Mouse (Mus musculus): ENCODE measurements at regions not wholly inside any gene's neighbourhood (a gene's known extent, or its start where the extent isn't known, plus 50 kb on each side); places are given as distances from the start of the nearest gene placed in this dataset.

DNA sequence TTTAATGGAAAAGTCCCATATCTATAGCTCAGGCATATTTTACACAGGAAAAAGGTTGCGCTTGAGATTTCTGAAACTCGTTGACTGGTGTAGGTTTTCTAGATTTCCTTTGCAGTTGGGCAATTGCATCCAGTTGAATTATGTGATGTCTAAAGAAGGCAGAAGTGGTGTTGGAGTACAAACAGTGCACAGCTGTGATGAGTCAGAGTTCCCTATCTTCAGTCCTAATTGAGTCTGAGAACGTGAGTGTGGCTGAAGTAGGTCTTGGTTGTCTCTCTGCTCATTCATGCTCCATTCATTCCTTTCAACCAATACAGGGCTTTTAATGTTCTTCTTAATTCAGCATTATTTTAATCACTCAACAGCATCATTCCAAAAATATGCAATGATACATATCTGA lies 142.9 kb upstream of the Dpyd start:
- DNase-seq (ENCODE audit: low spot score in 2 of 2) = no peak

- DNase-seq (ENCODE audit: low spot score in 2 of 2) = no peak
Observed at GRCm38 (mm10) chr3:118421701-118422100, 140.2 kb upstream of the Dpyd start.

DNA sequence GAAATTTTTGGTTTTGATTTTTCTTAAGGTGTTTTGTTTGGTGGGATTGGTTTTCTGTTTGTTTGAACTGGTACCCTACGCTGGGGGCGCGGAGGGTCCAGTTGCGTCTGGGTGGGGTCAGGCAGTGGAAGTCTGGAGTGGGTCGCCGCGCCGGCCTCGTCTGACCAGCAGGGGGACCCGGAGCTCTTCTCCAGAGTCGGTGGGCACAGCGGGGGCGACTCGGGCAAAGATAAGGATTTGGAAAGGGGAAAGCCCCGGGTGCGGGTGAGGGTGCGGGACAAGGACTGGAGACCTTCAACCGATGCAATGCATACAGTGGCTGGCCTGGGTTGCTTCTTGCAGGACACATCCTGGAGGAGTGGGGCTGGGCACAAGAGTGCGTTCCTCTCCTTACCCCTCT lies 136.2 kb upstream of the Dpyd start:
- peak; percentile 41 to 42 for DNase-seq (ENCODE audit: low spot score in 2 of 2)

- peak; percentile 71 to 81 for DNase-seq (ENCODE audit: low spot score in 2 of 2)
Observed at GRCm38 (mm10) chr3:118428523-118428922, 133.4 kb upstream of the Dpyd start.

- DNase-seq (ENCODE audit: low spot score in 2 of 2) = peak; percentile 63 to 71
Observed at GRCm38 (mm10) chr3:118429825-118430630, 131.9 kb upstream of the Dpyd start.

DNA sequence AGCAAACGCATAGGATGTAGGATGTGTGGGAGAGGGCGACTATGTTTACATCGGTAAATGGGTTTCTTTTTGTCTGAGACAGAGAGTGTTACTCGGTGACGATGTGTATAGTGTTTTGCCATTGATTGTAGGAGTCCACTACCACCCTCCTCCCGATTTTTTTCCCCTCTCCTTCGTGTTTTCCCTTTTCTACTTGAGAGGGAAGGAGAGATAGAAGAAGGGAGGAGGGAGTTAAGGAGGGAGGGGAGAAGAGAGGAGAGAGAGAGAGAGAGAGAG lies 131.4 kb upstream of the Dpyd start:
- DNase-seq (ENCODE audit: low spot score in 2 of 2) = no peak

DNA sequence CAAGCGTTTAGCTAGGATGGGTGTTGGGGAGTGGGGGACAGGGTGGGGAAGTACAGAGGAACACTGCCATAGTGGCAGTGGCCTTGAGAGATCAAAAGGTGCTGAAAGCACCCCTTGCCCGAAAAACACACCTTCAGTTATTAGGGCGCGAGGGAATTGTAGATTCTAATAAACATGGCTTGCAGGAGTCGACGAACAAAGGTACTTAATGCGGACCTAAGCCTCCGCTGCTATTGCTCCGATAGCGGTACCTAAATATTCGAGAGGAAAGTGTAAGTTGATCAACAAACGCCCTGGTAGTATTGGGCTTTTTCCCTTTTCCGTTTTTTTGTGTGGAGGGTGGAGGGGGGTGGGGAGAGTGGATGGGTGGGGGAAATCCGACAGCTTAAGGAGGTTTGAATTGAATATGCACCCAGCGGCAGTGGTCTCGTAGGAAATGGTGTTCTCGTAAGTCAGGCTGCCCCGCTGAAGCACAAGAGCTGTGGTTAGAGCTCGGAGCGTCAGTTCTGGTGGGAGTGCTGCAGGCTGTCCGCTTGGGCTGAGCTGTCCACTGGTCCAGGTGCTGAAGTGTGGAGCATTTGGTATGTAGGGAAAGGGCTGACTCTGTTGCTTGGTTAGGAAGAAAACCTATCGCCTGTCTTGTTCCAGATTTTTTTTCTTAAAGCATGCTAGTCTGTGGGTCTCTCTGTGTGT lies 130.8 kb upstream of the Dpyd start:
- peak; percentile 47 to 65 for DNase-seq (ENCODE audit: low spot score in 2 of 2)

- peak; percentile 39 to 53 for DNase-seq (ENCODE audit: low spot score in 2 of 2)
Observed at GRCm38 (mm10) chr3:118433441-118434021, 128.4 kb upstream of the Dpyd start.

DNA sequence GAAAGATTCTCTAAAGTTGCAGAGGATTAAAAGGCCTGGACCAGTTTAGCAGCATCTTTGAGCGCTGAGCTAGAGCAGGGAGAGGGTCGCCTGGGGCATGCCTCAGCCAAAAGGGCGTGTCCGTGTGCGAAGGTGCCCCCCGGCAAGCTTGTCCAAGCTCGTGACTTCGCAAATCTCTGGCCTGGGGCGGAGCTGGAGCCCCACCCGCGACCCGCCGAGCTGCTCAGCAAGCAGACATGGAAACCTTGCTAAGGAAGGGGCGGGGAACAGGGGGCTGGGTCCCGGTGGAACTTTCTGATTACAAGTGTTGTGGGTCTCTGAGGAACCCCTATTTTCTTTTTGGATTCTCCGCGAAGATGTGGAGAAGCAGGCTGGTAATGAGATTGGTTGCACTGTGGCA lies 127.6 kb upstream of the Dpyd start:
- peak; percentile 14 to 36 for DNase-seq (ENCODE audit: low spot score in 2 of 2)

DNA sequence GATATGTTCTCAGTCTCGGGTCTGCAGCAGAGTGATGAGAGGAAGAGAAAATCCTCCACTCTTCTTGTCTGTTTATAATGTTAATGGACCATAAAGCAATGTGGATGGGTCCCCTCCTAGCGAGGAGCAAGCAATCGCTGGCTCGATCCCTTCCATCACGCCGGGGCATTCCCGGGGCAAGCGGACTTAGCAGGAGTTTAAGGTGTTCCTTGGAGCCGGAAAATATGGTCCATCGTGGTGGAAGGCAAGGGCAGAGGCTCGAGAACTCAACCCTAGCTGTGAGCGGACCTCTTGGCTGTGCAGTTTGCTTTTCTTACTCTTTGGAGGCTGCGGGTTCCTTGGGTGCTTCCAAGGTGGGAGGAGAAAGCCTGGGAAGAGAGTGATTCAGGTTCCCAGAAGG lies 127.1 kb upstream of the Dpyd start:
- no peak for DNase-seq (ENCODE audit: low spot score in 2 of 2)

GRCm38 (mm10) chr3:118435248-118435647 lies 126.7 kb upstream of the Dpyd start:
- peak in 1 of 2 experiments; percentile 17 for DNase-seq (ENCODE audit: low spot score in 2 of 2)

DNA sequence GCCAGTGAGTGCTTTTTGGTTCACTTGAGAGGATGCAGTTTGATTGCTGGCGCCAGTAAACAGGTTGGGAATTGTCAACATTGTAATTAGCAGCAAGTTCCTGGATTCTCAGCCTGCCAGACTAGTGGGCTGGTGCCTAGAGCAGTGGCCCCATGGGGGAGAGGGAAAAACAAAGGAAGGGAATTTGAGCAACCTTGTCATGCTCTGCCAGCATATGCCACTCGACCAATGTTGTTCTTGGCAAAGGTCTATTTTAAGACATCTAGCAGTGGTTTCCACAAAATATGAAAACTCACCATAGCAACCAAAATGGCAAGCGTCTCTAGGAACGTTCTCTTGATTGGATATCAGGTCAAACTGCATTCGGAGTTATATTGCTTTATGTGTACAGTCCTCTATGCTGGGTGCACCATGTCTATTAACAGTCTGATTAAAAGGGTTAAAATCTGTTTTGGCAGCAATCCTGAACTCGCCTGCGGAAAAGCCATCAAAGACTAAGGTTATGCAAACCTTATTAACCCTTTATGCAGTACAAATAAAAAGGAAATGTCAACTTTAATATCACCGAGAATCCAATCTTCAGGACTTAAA lies 118.1 kb upstream of the Dpyd start:
- no peak for DNase-seq (ENCODE audit: low spot score in 2 of 2)

DNA sequence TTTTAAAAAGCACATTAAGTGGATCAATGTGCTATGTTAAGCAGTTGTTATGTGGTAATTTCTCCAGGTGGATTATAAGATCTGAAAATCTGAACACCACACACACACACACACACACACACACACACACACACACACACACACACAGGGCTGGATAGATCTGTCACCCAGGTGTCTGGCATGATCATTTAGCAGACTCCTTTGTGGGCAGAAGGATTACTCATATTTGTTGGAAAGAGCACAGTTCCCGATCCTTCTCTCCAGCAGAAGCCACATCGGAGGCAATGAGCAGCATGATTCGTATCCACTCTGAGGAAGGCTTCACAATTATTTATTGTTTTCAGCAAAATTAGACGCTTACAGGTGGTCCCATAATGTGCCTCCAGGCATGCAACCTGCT lies 116.6 kb upstream of the Dpyd start:
- DNase-seq (ENCODE audit: low spot score in 2 of 2) = no peak

- DNase-seq (ENCODE audit: low spot score in 2 of 2) = peak in 1 of 2 experiments; percentile 44
Observed at GRCm38 (mm10) chr3:118459636-118460035, 102.3 kb upstream of the Dpyd start.

DNA sequence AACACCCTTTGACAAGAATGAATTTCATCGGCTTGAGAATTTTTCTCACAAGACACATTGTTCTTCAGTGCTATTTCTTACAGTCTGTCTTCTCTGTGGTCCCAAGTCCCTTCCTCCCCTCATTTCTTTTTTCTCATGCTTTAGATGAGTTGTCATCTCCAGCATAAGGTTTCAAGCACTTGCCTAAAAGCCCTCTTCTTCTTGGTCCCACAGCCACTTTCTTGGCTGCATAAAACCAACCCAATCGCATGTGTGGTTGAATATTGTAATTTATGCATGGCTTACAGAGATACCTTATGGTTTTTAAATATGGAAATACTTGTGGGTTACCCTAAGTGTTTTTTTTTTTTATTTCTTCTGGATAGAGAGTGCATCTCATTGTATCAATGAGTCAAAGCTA lies 96.3 kb upstream of the Dpyd start:
- DNase-seq (ENCODE audit: low spot score in 2 of 2) = no peak

- DNase-seq (ENCODE audit: low spot score in 2 of 2) = no peak
Observed at GRCm38 (mm10) chr3:118472215-118472799, 89.6 kb upstream of the Dpyd start.

DNA sequence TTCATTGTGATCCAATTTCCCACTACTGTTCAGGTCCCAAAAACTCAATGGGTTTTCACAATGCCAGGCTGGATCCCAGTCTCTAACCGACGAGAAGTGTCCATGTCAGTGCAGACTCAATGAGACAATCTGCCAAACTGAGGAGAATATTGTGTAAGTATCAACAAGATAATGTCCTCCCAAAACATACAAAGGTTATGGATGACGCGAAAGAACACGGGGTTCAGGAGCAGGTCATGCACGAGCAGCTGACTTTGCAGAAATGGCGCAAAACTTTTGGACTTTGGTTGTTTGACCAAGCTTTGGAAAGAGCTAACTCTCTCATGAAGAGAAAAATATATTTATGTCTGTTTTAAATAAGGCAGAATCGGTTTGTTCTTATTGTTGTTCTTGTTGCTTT lies 83.9 kb upstream of the Dpyd start:
- DNase-seq (ENCODE audit: low spot score in 2 of 2) = no peak

DNA sequence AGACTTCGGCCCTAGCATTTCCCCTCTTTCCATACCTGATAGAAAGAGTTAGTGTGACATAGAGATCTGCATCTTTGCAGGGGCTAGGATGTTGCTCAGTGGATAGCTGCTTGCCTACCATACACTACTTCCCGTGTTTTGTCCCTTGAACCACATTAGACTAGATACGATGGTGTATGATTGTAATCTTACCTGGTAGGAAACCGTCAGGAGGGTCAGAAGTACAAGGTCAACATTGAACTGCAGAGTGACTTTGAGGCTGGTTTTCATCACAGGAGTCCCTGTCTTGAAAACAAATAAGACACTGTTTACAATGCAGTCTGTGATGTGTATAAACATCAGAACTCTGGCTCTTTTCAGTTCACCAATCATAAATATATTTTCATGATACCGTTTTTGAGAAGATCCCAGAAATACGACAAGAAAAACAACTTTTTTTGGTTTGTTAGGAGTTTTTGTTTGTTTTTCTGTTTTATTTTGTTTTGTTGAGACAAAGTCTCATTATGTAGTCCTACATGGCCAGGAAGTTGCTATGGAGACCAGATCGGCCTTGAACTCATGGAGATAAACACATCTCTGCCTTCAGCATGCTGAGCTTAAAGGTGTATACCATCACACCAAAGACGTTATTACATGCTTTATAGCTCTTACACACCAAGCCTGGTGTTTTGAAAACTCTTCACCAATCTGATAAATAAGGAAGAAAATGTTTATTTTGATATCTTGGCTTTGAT lies 81.2 kb upstream of the Dpyd start:
- DNase-seq (ENCODE audit: low spot score in 2 of 2) = no peak

- DNase-seq (ENCODE audit: low spot score in 2 of 2) = no peak
Observed at GRCm38 (mm10) chr3:118485966-118486365, 76.0 kb upstream of the Dpyd start.

GRCm38 (mm10) chr3:118487408-118487807 lies 74.5 kb upstream of the Dpyd start:
- DNase-seq (ENCODE audit: low spot score in 2 of 2) = no peak

DNA sequence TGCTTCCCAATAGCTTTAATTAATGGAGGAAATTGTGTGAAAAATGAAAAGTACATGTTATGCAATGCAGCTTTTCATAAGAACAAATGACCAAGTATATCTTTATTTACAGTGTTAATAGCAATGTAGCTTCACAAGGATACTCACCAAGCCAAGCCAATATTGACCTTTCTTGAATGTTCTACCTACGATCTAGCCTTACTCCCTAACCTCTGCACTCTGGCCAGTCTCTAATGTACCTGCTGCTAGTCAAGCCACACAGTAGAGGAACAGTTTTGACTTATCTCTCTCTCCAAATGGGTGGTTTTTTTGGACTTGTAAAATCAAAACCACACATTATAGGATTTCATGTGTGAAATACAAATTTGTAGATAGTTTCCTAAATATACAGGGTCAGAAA lies 70.8 kb upstream of the Dpyd start:
- no peak for DNase-seq (ENCODE audit: low spot score in 2 of 2)

Data from left cerebral cortex, adult 18-20 months (tissue).